Mouse (Mus musculus) midbrain, embryonic 11.5 days (tissue): ENCODE measurements around the gene Rpia. TPM values are rescaled to one million over a fixed set of nuclear protein-coding genes. Genes with fewer than 3 reads are reported as not detected.
"Not testable (repeated sequence)": the region's sequence is repeated elsewhere in the genome, so short reads cannot be mapped to it uniquely, and the experiment has no call there.

Experiments used
- ATAC-seq: fragments of 200-750 bp; cut with Nextera tagmentation; 2 replicates; pipeline ENCODE4 v1.8.0; 2017; ENCODE audit warnings: moderate TSS enrichment, moderate library complexity; ENCODE audit not compliant: low FRiP score
- DNase-seq: peaks from one replicate; pipeline ENCODE4 v3.0.0; 2015; ENCODE audit warnings: low spot score; ENCODE audit errors: missing footprints
- H3K27ac ChIP-seq: fragments of 300-500 bp; sonication (generic); 2 replicates; pipeline ENCODE4 v1.5.1; 2014; ENCODE audit warnings: low read depth, low read length
- H3K27me3 ChIP-seq: fragments of 300-500 bp; sonication (generic); 2 replicates; pipeline ENCODE4 v1.6.1; 2014; ENCODE audit warnings: mild to moderate bottlenecking, low read length, moderate library complexity, mixed read lengths; ENCODE audit not compliant: control insufficient read depth, insufficient read depth
- H3K36me3 ChIP-seq: fragments of 300-500 bp; sonication (generic); 2 replicates; pipeline ENCODE4 v1.6.1; 2014; ENCODE audit warnings: mild to moderate bottlenecking, low read length, moderate library complexity, mixed read lengths; ENCODE audit not compliant: control insufficient read depth, insufficient read depth
- H3K4me1 ChIP-seq: fragments of 300-500 bp; sonication (generic); 2 replicates; pipeline ENCODE4 v1.6.1; 2014; ENCODE audit warnings: low read length; ENCODE audit not compliant: control insufficient read depth, insufficient read depth
- H3K4me2 ChIP-seq: fragments of 300-500 bp; sonication (generic); 2 replicates; pipeline ENCODE4 v1.6.1; 2014; ENCODE audit warnings: mild to moderate bottlenecking, moderate library complexity
- H3K4me3 ChIP-seq: fragments of 300-500 bp; sonication (generic); 2 replicates; pipeline ENCODE4 v1.5.1; 2014; ENCODE audit warnings: low read depth, low read length
- H3K9ac ChIP-seq: fragments of 300-500 bp; sonication (generic); 2 replicates; pipeline ENCODE4 v1.6.1; 2014; ENCODE audit warnings: low read length
- H3K9me3 ChIP-seq: fragments of 300-500 bp; sonication (generic); 2 replicates; pipeline ENCODE4 v1.6.1; 2016; ENCODE audit warnings: low read length; ENCODE audit not compliant: control insufficient read depth
- WGBS: fragments of 180-500 bp; shearing (Covaris S2); extraction: QIAGEN DNeasy Blood & Tissue Kit; methylation state at CpG from one replicate; pipeline ENCODE4 v1.1.7; 2014; 5-methylcytosine and 5-hydroxymethylcytosine counted together
- polyA plus RNA-seq: library from polyadenylated mRNA; unstranded; fragments of >200 nt; fragmentation: Nextera tagmentation; extraction: Ambion mirVana; gene quantifications from 2 replicates; pipeline ENCODE4 v1.2.1, GENCODE M21; 2014

The Rpia gene
- polyA plus RNA-seq, 1 experiment from 2014 or later: 1.9 TPM

- peak; percentile 93 for ATAC-seq
- Histone ChIP-seq H3K9me3 (no peaks in the 10 kb centered on the region), H3K4me3 (peak overlapping the region; percentile 42), H3K27ac (no peak overlapping the region), H3K4me1 (no peaks in the 10 kb centered on the region), H3K27me3 (no peaks in the 10 kb centered on the region), H3K4me2 (peak overlapping the region; percentile 70), H3K9ac (peak overlapping the region; percentile 59), H3K36me3 (no peaks in the 10 kb centered on the region)
- 9% methylated on average over 23 of the region's 23 CpGs for WGBS
- DNase-seq: peak; percentile 94
Measured at GRCm38 (mm10) chr6:70824085-70824986, 32.3 kb upstream of the Rpia start.

- H3K4me2 ChIP-seq, H3K9me3 ChIP-seq, ATAC-seq, H3K4me3 ChIP-seq, H3K4me1 ChIP-seq, DNase-seq, H3K27ac ChIP-seq, H3K9ac ChIP-seq, H3K27me3 ChIP-seq, H3K36me3 ChIP-seq: not testable (repeated sequence)
- WGBS: 77% methylated on average over 4 of the region's 4 CpGs
Measured at GRCm38 (mm10) chr6:70823277-70823676, 31.2 kb upstream of the Rpia start.

- no peaks in the 10 kb centered on the region for H3K27me3 ChIP-seq
- no peak overlapping the region for H3K27ac ChIP-seq
- H3K9me3 ChIP-seq: no peaks in the 10 kb centered on the region
- H3K4me2 ChIP-seq: no peak overlapping the region
- 67% methylated on average over 5 of the region's 5 CpGs for WGBS
- H3K4me1 ChIP-seq: no peaks in the 10 kb centered on the region
- no peak overlapping the region for H3K9ac ChIP-seq
- no peak for ATAC-seq
- no peak for DNase-seq
- H3K36me3 ChIP-seq: no peaks in the 10 kb centered on the region
- no peak overlapping the region for H3K4me3 ChIP-seq
Measured at GRCm38 (mm10) chr6:70822386-70822910, 30.4 kb upstream of the Rpia start.

- ATAC-seq: no peak
- 66% methylated on average over 2 of the region's 2 CpGs for WGBS
- H3K27ac ChIP-seq: no peak overlapping the region
Measured at GRCm38 (mm10) chr6:70821566-70821965, 29.5 kb upstream of the Rpia start.

DNA sequence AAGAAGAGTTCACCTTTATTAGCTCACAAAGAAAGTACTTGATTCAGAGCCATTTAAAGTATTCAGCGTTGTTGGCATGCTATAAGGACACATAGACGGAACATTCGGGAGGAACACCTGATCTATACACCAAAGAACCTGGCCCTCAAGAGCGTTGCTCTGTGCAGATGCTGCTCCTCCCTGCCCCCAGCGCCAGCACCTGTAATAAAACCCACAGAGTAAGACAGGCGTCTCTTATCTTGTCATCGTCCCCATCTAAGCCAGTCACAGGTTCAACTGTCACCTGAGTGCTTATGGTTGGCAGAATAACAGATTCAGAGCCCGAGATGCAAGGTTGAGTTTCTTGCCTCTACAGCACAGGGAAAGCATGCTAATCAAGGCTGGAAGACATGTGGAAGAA is 23.4 kb upstream of the Rpia start:
- no peaks in the 10 kb centered on the region for H3K36me3 ChIP-seq
- no peaks in the 10 kb centered on the region for H3K27me3 ChIP-seq
- no peak for ATAC-seq
- DNase-seq: no peak
- H3K27ac ChIP-seq: no peak overlapping the region
- WGBS: 87% methylated on average over 8 of the region's 8 CpGs
- H3K9me3 ChIP-seq: no peaks in the 10 kb centered on the region
- no peak overlapping the region for H3K4me3 ChIP-seq
- H3K4me2 ChIP-seq: no peak overlapping the region
- no peak overlapping the region for H3K9ac ChIP-seq
- no peaks in the 10 kb centered on the region for H3K4me1 ChIP-seq

More at GRCm38 (mm10) chr6:70821566-70821965, 29.5 kb upstream of the Rpia start:
- H3K9me3 ChIP-seq: no peaks in the 10 kb centered on the region
- H3K4me1 ChIP-seq: no peaks in the 10 kb centered on the region
- H3K4me2 ChIP-seq: no peak overlapping the region
- H3K4me3 ChIP-seq: no peak overlapping the region
- H3K36me3 ChIP-seq: no peaks in the 10 kb centered on the region
- no peak for DNase-seq
- H3K27me3 ChIP-seq: no peaks in the 10 kb centered on the region
- H3K9ac ChIP-seq: no peak overlapping the region

GRCm38 (mm10) chr6:70814629-70814950 is 22.6 kb upstream of the Rpia start:
- Histone ChIP-seq H3K27me3 (no peaks in the 10 kb centered on the region), H3K27ac (no peak overlapping the region), H3K36me3 (no peaks in the 10 kb centered on the region), H3K9ac (no peak overlapping the region), H3K4me2 (no peak overlapping the region), H3K9me3 (no peaks in the 10 kb centered on the region), H3K4me1 (no peaks in the 10 kb centered on the region), H3K4me3 (no peak overlapping the region)
- ATAC-seq (no peak), DNase-seq (no peak)
- 84% methylated on average over 4 of the region's 4 CpGs for WGBS

GRCm38 (mm10) chr6:70813921-70814628 is 22.0 kb upstream of the Rpia start:
- H3K27me3 ChIP-seq: no peaks in the 10 kb centered on the region
- H3K4me3 ChIP-seq: no peak overlapping the region
- H3K36me3 ChIP-seq: no peaks in the 10 kb centered on the region
- no peak overlapping the region for H3K4me2 ChIP-seq
- DNase-seq (no peak), ATAC-seq (no peak)
- 92% methylated on average over 18 of the region's 18 CpGs for WGBS
- no peak overlapping the region for H3K9ac ChIP-seq
- H3K9me3 ChIP-seq: no peaks in the 10 kb centered on the region
- no peaks in the 10 kb centered on the region for H3K4me1 ChIP-seq
- H3K27ac ChIP-seq: no peak overlapping the region

DNA sequence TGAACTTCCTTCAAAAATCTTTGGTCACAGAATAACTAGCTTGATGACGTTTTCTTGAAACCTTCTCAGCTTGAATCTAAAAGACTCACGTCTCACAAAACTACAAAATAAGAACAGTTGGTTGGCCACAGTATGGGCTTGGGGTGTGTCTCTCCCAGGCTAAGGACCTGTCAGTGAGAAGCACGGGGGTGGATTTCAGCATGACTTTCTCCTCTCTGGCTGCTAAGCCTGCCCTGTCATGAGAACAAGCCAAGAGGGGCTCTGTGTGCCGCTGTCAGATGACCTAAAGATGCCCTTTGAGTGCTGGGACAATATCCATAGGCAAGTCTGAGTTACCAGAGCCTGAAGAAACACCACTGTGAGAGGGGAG is 20.5 kb upstream of the Rpia start:
- 35% methylated on average over 4 of the region's 4 CpGs for WGBS

More for the DNA sequence above, 20.5 kb upstream of the Rpia start:
- H3K27ac ChIP-seq: no peak overlapping the region
- H3K4me1 ChIP-seq: no peaks in the 10 kb centered on the region
- H3K9me3 ChIP-seq: no peaks in the 10 kb centered on the region
- no peak overlapping the region for H3K4me3 ChIP-seq
- no peak overlapping the region for H3K4me2 ChIP-seq
- H3K27me3 ChIP-seq: no peaks in the 10 kb centered on the region
- H3K36me3 ChIP-seq: no peaks in the 10 kb centered on the region
- no peak for ATAC-seq
- H3K9ac ChIP-seq: no peak overlapping the region
- no peak for DNase-seq
